Mouse (Mus musculus): Measurements from ENCODE around the gene Drd4.

The Drd4 gene

DNA sequence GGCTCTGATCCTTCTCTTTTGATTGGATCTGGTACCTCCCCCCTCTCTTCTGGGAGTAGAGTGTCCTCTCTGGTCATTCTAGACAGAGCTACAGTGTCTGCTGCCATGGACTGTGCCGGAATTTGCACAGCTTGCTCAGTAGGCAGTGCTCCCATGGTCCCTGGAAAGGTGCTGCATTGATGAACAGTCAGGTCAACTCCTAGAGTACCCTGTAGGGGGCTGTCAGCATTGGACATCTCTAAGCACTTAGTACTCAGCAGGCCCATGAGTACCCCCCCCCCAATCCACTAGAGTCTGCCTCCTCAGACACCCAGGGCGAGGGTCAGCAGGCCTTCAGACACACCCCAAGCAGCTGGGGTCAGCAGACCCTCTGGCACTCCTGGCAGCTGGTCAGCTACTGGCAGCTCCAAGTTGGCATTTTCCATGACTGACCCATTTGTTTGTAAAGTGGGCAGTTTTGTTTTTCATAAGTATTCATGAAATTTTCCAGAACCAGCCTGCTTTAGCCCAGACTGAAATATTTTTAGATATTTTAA lies 43.3 kb downstream of the Drd4 start:
- no peak for DNase-seq (ENCODE audit: low read depth)

DNA sequence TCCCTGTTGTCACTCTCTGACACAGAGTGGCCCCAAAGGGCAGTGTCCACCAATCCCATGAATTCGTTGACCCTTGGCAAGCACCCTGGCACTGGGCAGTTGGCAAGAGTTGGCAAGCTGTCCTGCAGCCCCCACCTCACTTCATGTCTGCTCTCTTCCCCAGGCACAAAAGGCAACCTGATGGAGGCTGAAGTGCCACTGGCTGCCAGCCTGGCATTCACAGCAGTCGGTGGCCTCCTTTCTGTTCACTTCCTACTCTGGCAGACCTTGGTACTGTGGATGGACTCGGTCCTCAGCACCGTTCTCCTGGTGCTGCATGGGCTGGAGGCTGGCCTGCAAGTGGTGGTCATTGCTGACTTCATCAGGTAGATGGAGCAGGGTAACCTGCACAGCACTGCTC lies 43.9 kb downstream of the Drd4 start:
- DNase-seq (ENCODE audit: low read depth): no peak

DNA sequence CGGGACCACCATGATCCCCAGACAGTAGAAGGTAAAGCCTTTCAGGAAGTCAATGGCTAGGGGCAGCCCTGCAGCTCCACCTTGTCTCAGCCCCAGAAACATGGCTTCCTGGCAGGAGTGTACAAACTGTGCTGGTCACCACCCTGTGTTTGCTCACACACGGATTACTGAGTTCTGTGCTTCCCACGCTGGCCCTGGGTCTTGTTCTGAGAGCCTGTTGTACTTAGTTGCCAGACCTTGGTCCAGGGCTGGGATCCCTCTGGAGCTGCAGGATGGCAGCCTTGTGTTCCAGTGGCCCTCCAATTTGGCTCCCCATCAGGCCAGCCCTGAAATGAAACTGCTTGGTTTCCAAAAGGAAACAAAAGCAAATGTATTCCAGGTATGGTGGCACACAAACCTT lies 44.5 kb downstream of the Drd4 start:
- DNase-seq (ENCODE audit: low read depth): no peak

DNA sequence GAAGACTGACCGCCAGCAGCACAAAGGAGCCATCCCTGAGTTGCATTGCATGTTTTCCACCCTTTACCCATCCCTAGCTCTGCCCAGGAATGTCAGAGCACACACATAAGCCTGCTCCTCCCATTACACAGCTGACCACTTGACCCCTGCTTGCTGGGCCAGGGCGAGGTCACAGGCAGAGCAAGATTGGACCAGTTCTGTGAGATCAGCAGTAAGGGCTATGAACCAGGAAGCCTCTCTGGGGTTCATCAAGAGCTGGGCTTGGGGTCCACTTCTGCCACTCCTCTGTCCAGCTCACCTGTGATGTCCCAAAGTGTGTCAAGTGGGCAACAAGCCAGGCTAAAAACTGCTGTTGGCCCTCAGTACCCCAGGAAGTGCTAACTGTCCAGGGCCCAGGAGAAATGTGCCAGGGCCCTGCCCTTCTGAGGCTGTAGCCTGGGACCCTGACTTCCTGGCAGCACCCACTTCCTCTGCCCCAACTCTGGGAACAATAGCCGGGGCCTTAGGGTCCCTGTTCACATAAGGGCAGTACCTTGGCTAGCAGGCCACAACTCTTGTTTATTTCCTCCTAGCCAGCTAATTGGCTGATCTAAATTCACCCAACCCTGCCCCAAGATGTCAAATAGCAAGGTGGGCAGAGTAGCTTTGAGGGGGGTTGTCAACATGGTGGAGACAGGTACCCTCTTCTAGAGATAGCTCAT lies 46.1 kb downstream of the Drd4 start:
- DNase-seq (ENCODE audit: low read depth): no peak

DNA sequence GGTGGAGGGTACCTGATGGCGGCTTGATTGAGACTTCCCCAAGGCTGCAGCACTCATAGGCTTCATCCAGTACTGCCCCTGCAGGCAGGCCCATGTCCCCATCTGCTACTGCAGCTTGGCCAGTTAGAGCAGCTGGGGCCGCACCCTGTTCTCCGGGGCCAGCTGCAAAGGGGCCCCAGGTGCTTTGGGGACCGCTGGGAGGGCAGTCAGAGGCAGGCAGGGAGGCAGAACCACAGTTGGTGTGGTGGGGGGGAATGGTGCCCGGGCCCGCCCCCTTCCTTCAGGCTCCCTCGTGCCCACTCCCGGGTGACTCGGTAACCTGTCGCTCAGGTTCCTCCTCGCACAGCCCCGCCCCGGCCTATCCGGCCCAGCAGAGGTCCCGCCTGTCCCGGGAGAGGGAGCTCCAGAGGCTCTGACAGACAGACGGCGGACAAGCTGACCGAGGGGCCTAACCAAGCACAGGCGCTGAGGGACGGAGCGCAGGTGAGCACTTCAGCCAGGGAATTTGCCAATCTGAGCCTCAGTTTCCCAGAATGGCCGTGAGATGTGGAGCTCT lies 46.8 kb downstream of the Drd4 start, which contains the start of gene Eps8l2:
TSS of gene Eps8l2 (plus strand) at position 305 of the 556 bp plus-strand sequence.
- no peak for DNase-seq (ENCODE audit: low read depth)

DNA sequence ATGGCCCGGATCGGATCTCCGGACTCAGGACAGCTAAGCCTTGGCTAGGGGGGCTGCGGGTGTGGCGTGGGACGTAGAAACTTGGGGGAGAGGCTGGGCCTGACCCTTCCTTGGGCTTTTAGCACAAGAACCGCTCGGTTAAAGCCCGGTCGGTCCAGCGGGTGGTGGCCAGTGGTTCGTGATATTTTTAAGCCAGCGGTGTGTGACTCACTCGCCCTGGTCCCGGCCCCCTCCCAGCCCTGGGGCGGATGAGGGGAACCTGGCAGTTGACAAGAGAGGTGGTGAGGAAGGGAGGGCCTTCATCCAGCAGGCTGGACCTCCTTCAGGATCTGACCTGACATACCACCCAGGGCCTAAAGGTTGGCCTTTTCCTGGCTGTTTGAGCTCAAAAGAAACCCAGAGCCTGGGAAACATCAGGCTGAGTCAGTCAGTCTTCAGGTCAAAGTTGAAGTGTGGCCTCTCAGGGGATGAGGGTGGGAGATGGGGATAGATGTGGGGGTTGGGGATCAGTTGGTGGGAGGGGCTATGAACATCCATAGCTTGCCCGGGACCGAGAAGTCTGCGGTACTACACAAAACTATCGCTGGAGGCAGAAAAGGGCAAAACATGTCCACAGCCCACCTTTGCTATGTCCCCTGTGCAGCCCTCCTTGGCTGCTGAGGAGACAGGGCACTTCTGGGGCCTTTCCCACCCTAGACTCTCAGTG lies 47.6 kb downstream of the Drd4 start:
- no peak for DNase-seq (ENCODE audit: low read depth)

DNA sequence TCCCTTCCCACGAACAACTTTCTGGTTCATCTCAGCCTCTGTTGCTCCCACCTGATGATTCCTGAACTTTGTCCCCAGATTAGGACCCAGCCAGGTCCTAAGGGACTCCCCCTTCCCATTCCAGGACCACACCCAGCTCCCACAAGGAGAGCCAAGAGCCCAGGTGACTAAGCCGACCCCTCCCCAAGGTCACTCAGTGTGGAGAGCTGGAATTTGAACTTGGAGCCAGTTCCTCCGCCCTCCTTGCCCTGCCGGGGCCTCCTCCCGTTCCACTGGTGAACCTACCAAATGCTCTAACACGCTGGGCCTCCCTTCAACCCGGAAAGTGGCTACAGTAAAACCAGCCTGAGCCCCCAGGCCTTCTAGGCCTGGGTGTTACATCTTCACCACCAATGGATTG lies 48.2 kb downstream of the Drd4 start:
- no peak for DNase-seq (ENCODE audit: low read depth)

DNA sequence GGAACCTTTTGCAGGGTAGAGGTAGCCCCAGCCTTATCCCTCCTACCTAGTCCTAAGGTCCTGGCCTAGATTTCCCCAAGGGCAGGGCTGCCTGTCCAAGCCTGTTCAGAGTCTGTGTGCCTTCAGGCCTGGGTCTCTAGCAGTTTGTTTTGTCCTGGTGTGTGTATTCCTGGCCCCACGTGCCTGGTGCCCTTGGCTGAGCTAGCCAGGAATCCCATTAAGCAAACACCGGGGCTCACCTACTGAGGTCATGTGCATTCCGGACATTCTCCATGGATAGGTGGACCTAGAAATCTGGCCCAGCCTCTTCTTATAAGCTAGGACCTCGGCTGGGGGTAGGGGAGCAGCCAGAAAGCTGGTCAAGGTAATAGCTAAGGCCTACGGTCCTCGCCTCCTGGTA lies 48.7 kb downstream of the Drd4 start:
- no peak for DNase-seq (ENCODE audit: low read depth)

DNA sequence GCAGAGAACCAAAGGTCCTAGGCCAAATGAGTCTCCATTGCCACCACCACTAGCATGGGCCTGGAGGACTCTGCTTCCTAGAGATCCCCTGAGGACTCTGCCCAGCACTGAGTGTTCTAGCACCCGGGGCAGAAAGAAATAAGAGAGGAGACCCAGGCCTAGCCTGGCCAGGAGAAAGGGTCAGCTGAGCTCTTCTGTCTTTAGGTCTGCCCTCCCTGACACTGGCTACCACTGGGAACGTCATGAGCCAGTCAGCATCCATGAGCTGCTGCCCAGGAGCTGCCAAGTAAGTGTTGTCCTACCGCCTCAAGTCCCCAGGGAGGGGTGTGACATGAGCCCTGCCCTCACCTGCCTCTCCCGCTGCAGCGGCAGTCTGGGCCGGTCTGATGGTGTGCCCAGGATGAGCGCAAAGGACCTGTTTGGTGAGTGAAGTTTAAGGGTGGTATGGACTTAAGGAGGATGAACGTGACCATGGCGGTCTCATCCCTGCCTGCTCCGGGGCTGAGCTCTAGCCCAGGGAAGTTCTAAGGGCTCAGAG lies 50.0 kb downstream of the Drd4 start:
- DNase-seq (ENCODE audit: low read depth): no peak

DNA sequence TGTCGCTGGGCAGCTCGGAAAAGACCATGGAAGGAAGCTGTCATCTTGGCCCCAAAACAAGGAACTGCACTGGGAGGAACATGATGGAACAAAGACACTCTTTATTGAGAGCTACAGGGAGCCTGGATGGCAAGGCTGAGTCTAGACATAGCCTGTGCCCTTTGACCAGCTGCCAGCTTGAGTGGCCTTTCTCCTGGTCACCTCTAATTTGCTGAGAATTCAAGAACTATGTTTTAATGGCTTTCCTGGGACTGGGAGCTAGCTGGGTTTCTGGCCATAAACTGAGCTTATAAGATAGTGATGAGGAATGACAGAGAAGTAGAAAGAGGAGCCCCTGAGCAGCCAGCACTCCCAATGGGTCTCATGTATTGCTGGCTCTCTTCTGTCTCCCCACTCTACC lies 51.4 kb downstream of the Drd4 start:
- no peak for DNase-seq (ENCODE audit: low read depth)

DNA sequence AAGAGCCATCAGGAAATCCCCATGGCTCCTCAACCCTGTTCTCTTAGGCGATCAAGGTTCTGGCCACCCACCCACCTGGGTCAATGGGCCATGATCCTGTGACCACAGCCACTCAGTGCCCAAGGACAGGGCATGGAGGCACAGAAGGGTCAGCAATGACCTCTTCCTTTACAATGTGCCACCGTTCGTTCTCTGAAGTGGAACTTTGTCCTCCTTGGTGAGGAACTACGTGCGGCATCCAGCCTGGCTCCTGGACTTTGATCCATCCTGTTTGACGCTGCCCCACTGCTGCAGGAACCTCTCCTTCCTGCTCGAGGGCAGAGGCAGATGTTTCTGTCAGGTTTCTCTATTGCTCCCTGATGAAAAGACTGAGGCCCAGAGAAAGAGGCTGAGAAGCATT lies 51.9 kb downstream of the Drd4 start:
- no peak for DNase-seq (ENCODE audit: low read depth)

DNA sequence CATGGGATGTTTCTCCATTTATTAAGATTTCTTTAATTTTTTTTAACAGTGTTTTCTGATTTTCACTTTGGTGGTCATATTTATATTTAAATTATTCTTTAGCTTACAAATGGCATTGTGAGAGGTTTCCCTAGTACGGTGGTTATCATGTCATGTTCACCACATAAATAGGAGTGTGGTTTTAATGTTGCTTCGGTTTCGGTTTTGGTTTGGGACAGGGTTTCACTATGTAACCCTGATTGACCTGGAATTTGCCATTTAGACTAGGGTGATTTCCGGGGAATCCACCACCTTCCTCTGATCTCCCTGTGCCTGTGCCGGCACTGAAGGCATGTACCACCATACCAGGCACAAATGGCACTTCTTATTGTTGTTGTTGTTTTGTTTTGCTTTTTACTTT lies 53.0 kb downstream of the Drd4 start:
- no peak for DNase-seq (ENCODE audit: low read depth)
